10 mouse cellular contexts compared by ENCODE assay signal in genomic region chr8:4510824-4511223, GRCm38 (mm10). TPM values are rescaled to one million over a fixed set of nuclear protein-coding genes. Genes with fewer than 3 reads are reported as not detected.
DNase-seq lines count a peak whose midpoint lies in the region; ATAC-seq and TF ChIP-seq lines count a peak whose summit lies in the region.
"Had no signal": no experiment of that assay in that cellular context is flagged by ENCODE, and none has a peak within 500 bp of the region (broad histone marks: within the 10 kb centered on the region; RNA-seq: fewer than 3 reads in every experiment).

No protein-coding gene starts in this region.

- H3K9me3 ChIP-seq in heart, embryonic 12.5 days (replicated peaks) = no peaks in the 10 kb centered on the region
- no peaks in the 10 kb centered on the region for H3K9me3 ChIP-seq in lung, embryonic 16.5 days (ENCODE audit: control insufficient read depth, low read length)
- no peaks in the 10 kb centered on the region for H3K9me3 ChIP-seq in embryonic facial prominence, embryonic 10.5 days

- no peak overlapping the region for H3K4me2 ChIP-seq in heart, embryonic 12.5 days
- H3K4me2 ChIP-seq in lung, embryonic 16.5 days (ENCODE audit: low read depth, low read length) = no peak overlapping the region

- 80% methylated on average over 4 of the region's 4 CpGs for WGBS in heart, embryonic 12.5 days
- 72% methylated on average over 4 of the region's 4 CpGs for WGBS in lung, embryonic 16.5 days
- 81% methylated on average over 4 of the region's 4 CpGs for WGBS in embryonic facial prominence, embryonic 10.5 days
- 47% methylated on average over 4 of the region's 4 CpGs for WGBS in small intestine, adult 2 months

- peak overlapping the region; percentile 98 for H3K27ac ChIP-seq in heart, embryonic 12.5 days (ENCODE audit: poor library complexity, severe bottlenecking)
- H3K27ac ChIP-seq in lung, embryonic 16.5 days (ENCODE audit: low read length) = peak overlapping the region; percentile 94
- 0 out of 2 replicates have a peak overlapping the region, but pooled peaks have one; percentile 75 for H3K27ac ChIP-seq in embryonic facial prominence, embryonic 10.5 days (replicated peaks)
- H3K27ac ChIP-seq in small intestine, adult 2 months (ENCODE audit: insufficient read depth, low read depth, low read length) = no peak overlapping the region

- no peak overlapping the region for H3K4me3 ChIP-seq in heart, embryonic 12.5 days
- no peak overlapping the region for H3K4me3 ChIP-seq in lung, embryonic 16.5 days (ENCODE audit: low read length)
- no peak overlapping the region for H3K4me3 ChIP-seq in embryonic facial prominence, embryonic 10.5 days
- no peak overlapping the region for H3K4me3 ChIP-seq in small intestine, adult 2 months (ENCODE audit: low read depth, low read length)

- H3K36me3 ChIP-seq in heart, embryonic 12.5 days = peaks cover 8% of the 10 kb centered on the region; the same call in 1 of the 2 replicates
- no peaks in the 10 kb centered on the region for H3K36me3 ChIP-seq in lung, embryonic 16.5 days (ENCODE audit: control insufficient read depth, insufficient read depth, low read length)
- no peaks in the 10 kb centered on the region for H3K36me3 ChIP-seq in embryonic facial prominence, embryonic 10.5 days (replicated peaks)
- no peaks in the 10 kb centered on the region for H3K36me3 ChIP-seq in small intestine, adult 2 months (ENCODE audit: control insufficient read depth, insufficient read depth, low read length)

- no peak overlapping the region for H3K9ac ChIP-seq in heart, embryonic 12.5 days
- no peak overlapping the region for H3K9ac ChIP-seq in lung, embryonic 16.5 days (ENCODE audit: low read length)

- DNase-seq in heart, postnatal 14 days = no peak
- no peak for DNase-seq in lung, postnatal 25 days (ENCODE audit: low spot score)
- no peak for DNase-seq in embryonic facial prominence, embryonic 10.5 days (ENCODE audit: low spot score)
- no peak for DNase-seq in liver
- DNase-seq in right cerebral cortex, adult 18-20 months = no peak
- DNase-seq: gastrocnemius, postnatal 14 days; right cerebral cortex, postnatal 25 days had no signal

- H3K4me1 ChIP-seq in heart, embryonic 12.5 days (replicated peaks) = peaks cover 79% of the 10 kb centered on the region
- H3K4me1 ChIP-seq in lung, embryonic 16.5 days (replicated peaks; ENCODE audit: control insufficient read depth, insufficient read depth, low read length) = peaks cover 19% of the 10 kb centered on the region
- peaks cover 15% of the 10 kb centered on the region for H3K4me1 ChIP-seq in embryonic facial prominence, embryonic 10.5 days
- peaks cover 8% of the 10 kb centered on the region; the same call in 1 of the 2 replicates for H3K4me1 ChIP-seq in small intestine, adult 2 months (ENCODE audit: control insufficient read depth, insufficient read depth, insufficient read length, low read length)

- H3K27me3 ChIP-seq in heart, embryonic 12.5 days (replicated peaks) = no peaks in the 10 kb centered on the region
- H3K27me3 ChIP-seq in lung, embryonic 16.5 days (ENCODE audit: control insufficient read depth, insufficient read depth, low read depth, low read length) = no peaks in the 10 kb centered on the region
- H3K27me3 ChIP-seq in embryonic facial prominence, embryonic 10.5 days (replicated peaks; ENCODE audit: low read depth, poor library complexity, severe bottlenecking) = no peaks in the 10 kb centered on the region
- H3K27me3 ChIP-seq in small intestine, adult 2 months (ENCODE audit: control insufficient read depth, insufficient read depth, low read length) = no peaks in the 10 kb centered on the region

- no peak for ATAC-seq in heart, embryonic 12.5 days (ENCODE audit: insufficient number of reproducible peaks, low FRiP score)
- ATAC-seq in lung, embryonic 16.5 days (ENCODE audit: low read depth) = no peak

- intact Hi-C loops in heart, postnatal 14 days (cut with DNase I) = no loop called here

- peak; percentile 25; the same call in 1 of the 2 replicates for TF ChIP-seq CTCF in small intestine, adult 2 months (IDR thresholded peaks at IDR 0.05; ENCODE audit: extremely low read depth, insufficient read length, insufficient replicate concordance, low read depth, low read length)

- TF ChIP-seq POLR2A in small intestine, adult 2 months (IDR thresholded peaks at IDR 0.05; ENCODE audit: low read depth, low read length) = no peak

RNA-seq across cellular contexts. Expression of gene Cers4, which starts 18.0 kb away (rescaled TPM):
- polyA plus RNA-seq in heart, embryonic 12.5 days (2016; fragmentation: Nextera tagmentation; extraction: Ambion mirVana) = 40.1 and 40.7 TPM in 2 replicates
- total RNA-seq in heart, postnatal 14 days (2021) = 10 to 100 TPM; 39.7 to 50.6 TPM
- polyA plus RNA-seq in lung, embryonic 16.5 days (2015; fragmentation: Nextera tagmentation; extraction: Ambion mirVana) = 30.2 and 31.0 TPM in 2 replicates
- 9.7 and 12.1 TPM in 2 replicates for polyA plus RNA-seq in embryonic facial prominence, embryonic 10.5 days (2016; fragmentation: Nextera tagmentation; extraction: Ambion mirVana)
- 14.4 and 14.8 TPM in 2 replicates for polyA plus RNA-seq in small intestine, adult 2 months (2012; rRNA removed)
